Mouse (Mus musculus) gastrocnemius, adult 8-10 months (tissue): ENCODE data around the gene Gm20458. TPM values are rescaled to one million over a fixed set of nuclear protein-coding genes. Genes with fewer than 3 reads are reported as not detected.

Experiments used
- DNase-seq, 2 experiments: peaks; one replicate each; pipeline ENCODE4 v3.0.0; 2022; ENCODE audit warnings: low spot score in 2 of 2
- total RNA-seq, 4 experiments: library from RNA; stranded (reverse); gene quantifications; 2 replicates each; pipeline ENCODE4 v1.2.4; 2022

Gm20458 gene
- total RNA-seq, 4 experiments from 2014 or later: 3.8 to 12.1 (median 11.8) TPM; not detected in 1

GRCm38 (mm10) chr2:164434681-164435080 is 26.1 kb upstream of the Gm20458 start:
- no peak for DNase-seq

- DNase-seq: no peak
Observed at GRCm38 (mm10) chr2:164435216-164436090, 25.3 kb upstream of the Gm20458 start.

GRCm38 (mm10) chr2:164436215-164436913 is 24.4 kb upstream of the Gm20458 start:
- no peak for DNase-seq

GRCm38 (mm10) chr2:164436961-164437360 is 23.8 kb upstream of the Gm20458 start:
- peak; percentile 46 to 59 for DNase-seq

GRCm38 (mm10) chr2:164437710-164438109 is 23.1 kb upstream of the Gm20458 start:
- DNase-seq: no peak

- DNase-seq: no peak
Observed at GRCm38 (mm10) chr2:164438257-164438656, 22.5 kb upstream of the Gm20458 start.

GRCm38 (mm10) chr2:164439001-164439421 is 21.8 kb upstream of the Gm20458 start:
- no peak for DNase-seq

- DNase-seq: no peak
Observed at GRCm38 (mm10) chr2:164440314-164440713, 20.5 kb upstream of the Gm20458 start.

GRCm38 (mm10) chr2:164441155-164441554 is 19.6 kb upstream of the Gm20458 start:
- no peak for DNase-seq

GRCm38 (mm10) chr2:164441731-164442130 is 19.0 kb upstream of the Gm20458 start:
- no peak for DNase-seq

GRCm38 (mm10) chr2:164442315-164443050 is 18.3 kb upstream of the Gm20458 start:
- peak; percentile 43 to 59 for DNase-seq

GRCm38 (mm10) chr2:164443051-164443437 is 17.7 kb upstream of the Gm20458 start:
- DNase-seq: peak; percentile 80 to 86

GRCm38 (mm10) chr2:164443460-164444000 is 17.2 kb upstream of the Gm20458 start, which contains the start of gene Sdc4:
Sdc4 (minus strand) TSS chr2:164443887.
- DNase-seq: no peak

GRCm38 (mm10) chr2:164444701-164445100 is 16.1 kb upstream of the Gm20458 start:
- no peak for DNase-seq

GRCm38 (mm10) chr2:164445399-164446085 is 15.2 kb upstream of the Gm20458 start:
- DNase-seq: no peak

- DNase-seq: no peak
Observed at GRCm38 (mm10) chr2:164446086-164446469, 14.7 kb upstream of the Gm20458 start.

GRCm38 (mm10) chr2:164448140-164448539 is 12.6 kb upstream of the Gm20458 start:
- DNase-seq: no peak

GRCm38 (mm10) chr2:164448921-164449320 is 11.8 kb upstream of the Gm20458 start:
- no peak for DNase-seq

- no peak for DNase-seq
Observed at GRCm38 (mm10) chr2:164449341-164450042, 11.3 kb upstream of the Gm20458 start.

GRCm38 (mm10) chr2:164452000-164452676 is 8.6 kb upstream of the Gm20458 start:
- DNase-seq: no peak
